Mouse (Mus musculus): ENCODE data around the gene Rnf212b. TPM values are rescaled to one million over a fixed set of nuclear protein-coding genes. Genes with fewer than 3 reads are reported as not detected.

Gene Rnf212b
- total and polyA plus RNA-seq, 3 experiments = 0.27 TPM; not detected in 2

DNA sequence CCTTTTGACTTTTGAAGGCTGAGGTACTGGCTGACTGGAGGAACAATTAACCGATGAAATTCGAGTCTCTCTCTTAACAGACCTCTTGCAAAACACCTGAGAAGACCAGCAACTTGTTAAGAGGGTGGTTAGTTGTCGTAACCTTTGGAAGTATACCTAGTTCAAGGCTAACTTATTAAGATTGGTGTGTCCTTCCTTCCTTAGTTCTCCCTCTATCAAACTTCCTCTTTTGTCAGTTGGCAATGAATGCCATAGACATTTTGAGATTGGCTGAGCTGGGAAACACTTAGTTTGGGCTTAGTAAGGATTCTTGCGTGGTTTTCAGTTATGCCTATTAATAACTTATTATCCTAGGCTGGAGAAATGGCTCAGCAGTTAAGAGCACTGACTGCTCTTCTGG lies 54.1 kb downstream of the Rnf212b start:
- no peak overlapping the region for H3K4me3 ChIP-seq (ENCODE audit: low read depth, low read length)
- DNase-seq (ENCODE audit: low spot score) = no peak
- TF ChIP-seq GATA1 (IDR thresholded peaks at IDR 0.05; ENCODE audit: borderline replicate concordance, low read length) (no peak), CTCF (IDR thresholded peaks at IDR 0.05; ENCODE audit: low read depth, low read length) (no peak)
- no peak for ATAC-seq (ENCODE audit: extremely low read depth, insufficient number of reproducible peaks, low FRiP score, poor library complexity, severe bottlenecking)
- no peaks in the 10 kb centered on the region for H3K9me3 ChIP-seq (replicated peaks)
- H3K36me3 ChIP-seq (replicated peaks) = peaks cover 2% of the 10 kb centered on the region
- no peaks in the 10 kb centered on the region for H3K27me3 ChIP-seq (ENCODE audit: insufficient read depth, low read length)
- H3K4me1 ChIP-seq (ENCODE audit: insufficient read depth, low read depth, low read length) = peaks cover 25% of the 10 kb centered on the region

DNA sequence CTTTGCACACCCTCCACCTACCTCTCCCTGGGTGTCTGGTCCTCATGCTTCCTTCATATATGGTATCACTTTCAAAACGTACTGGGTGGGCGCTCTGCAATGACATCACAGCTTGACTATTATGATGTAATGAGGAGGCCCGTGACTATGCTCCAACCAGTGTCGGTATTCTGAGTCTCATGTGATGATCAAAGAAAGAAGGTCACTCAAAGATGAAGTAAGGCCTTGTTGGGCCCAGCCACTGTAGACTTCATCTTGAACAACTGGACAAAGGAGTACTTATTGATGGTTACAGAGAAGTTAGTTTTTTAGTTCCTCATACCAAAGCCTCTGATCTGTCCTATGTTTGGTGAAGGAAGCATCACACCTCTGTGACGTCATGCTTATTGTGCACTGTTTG lies 56.9 kb downstream of the Rnf212b start, which contains the start of gene Homez:
Homez (minus strand) TSS at position 101 of the 400 bp plus-strand sequence.
- ATAC-seq (ENCODE audit: extremely low read depth, insufficient number of reproducible peaks, low FRiP score, poor library complexity, severe bottlenecking) (no peak), DNase-seq (ENCODE audit: low spot score) (no peak)
- Histone ChIP-seq H3K4me1 (ENCODE audit: insufficient read depth, low read depth, low read length) (peaks cover 15% of the 10 kb centered on the region), H3K4me3 (ENCODE audit: low read depth, low read length) (no peak within 1 kb of the TSS), H3K9me3 (replicated peaks) (no peaks in the 10 kb centered on the region), H3K27me3 (ENCODE audit: insufficient read depth, low read length) (no peaks in the 10 kb centered on the region), H3K36me3 (replicated peaks) (peaks cover 4% of the 10 kb centered on the region)
- TF ChIP-seq CTCF (IDR thresholded peaks at IDR 0.05; ENCODE audit: low read depth, low read length) (no peak), GATA2 (IDR thresholded peaks at IDR 0.05; ENCODE audit: borderline replicate concordance, low read depth, low read length) (no peak), POLR2AphosphoS5 (IDR thresholded peaks at IDR 0.05; ENCODE audit: insufficient replicate concordance, low read depth, low read length) (no peak), GATA1 (IDR thresholded peaks at IDR 0.05; ENCODE audit: borderline replicate concordance, low read length) (no peak), TAL1 (conservative IDR thresholded peaks at IDR 0.05; ENCODE audit: low read depth, low read length) (no peak)

DNA sequence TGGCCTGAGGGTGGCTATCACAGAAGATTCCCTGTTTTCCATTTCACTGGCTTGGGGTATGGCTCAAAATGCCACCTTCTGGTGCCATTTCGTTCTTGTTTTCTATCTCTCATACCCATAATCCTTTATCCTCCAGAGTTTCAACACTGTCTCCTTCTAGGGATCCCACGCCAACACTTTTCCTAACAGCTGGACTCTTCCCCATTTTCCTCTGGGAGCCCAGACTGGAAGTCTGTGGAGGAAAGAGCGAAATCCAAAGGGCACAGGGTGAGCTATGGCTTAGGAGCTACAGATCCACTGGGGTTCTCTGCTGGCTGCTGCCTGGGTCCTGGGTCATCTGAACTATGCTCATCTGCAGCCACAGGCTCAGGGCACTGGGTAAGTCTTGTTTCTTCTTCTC lies 60.2 kb downstream of the Rnf212b start:
- Histone ChIP-seq H3K36me3 (replicated peaks) (peaks cover 4% of the 10 kb centered on the region), H3K9me3 (replicated peaks) (no peaks in the 10 kb centered on the region), H3K27me3 (ENCODE audit: insufficient read depth, low read length) (no peaks in the 10 kb centered on the region), H3K4me1 (ENCODE audit: insufficient read depth, low read depth, low read length) (peaks cover 27% of the 10 kb centered on the region), H3K4me3 (ENCODE audit: low read depth, low read length) (no peak overlapping the region)
- no peak for DNase-seq (ENCODE audit: low spot score)
- TF ChIP-seq GATA2 (IDR thresholded peaks at IDR 0.05; ENCODE audit: borderline replicate concordance, low read depth, low read length) (no peak), CTCF (IDR thresholded peaks at IDR 0.05; ENCODE audit: low read depth, low read length) (no peak), TAL1 (conservative IDR thresholded peaks at IDR 0.05; ENCODE audit: low read depth, low read length) (no peak), POLR2AphosphoS5 (IDR thresholded peaks at IDR 0.05; ENCODE audit: insufficient replicate concordance, low read depth, low read length) (no peak), GATA1 (IDR thresholded peaks at IDR 0.05; ENCODE audit: borderline replicate concordance, low read length) (no peak)
- no peak for ATAC-seq (ENCODE audit: extremely low read depth, insufficient number of reproducible peaks, low FRiP score, poor library complexity, severe bottlenecking)

DNA sequence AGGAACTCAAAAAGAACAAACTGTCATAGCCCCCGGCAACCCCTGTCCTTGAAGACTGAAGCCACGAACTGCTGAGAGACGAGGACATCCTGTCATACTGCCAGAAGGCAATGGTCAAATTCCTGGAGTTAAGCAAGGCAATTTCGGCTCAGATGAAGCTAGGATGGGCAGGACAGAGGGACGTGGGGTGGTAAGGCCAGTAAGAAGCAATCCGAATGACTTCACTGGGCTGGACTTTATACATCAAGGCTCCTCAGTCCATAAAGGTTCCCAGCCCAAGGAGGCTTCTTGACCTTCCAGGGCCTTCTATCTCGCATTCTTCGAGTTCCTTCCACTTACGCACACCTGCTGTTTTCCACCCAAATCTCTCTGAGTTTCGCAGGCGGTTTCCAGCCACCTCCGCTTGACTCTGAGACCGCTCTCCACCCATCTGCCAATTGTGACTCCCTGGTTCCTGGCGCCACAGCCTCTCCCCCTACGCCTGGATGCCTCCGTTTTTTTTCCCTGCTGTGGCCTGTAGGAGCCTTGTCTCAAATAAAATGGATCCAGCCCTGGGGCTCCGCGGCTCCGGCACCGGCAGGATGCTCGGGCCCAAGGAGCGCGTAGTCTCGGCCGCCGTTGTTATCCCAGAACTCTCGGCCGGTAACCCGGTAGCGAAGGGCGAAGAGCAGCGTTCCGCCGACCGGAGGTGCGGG lies 62.0 kb downstream of the Rnf212b start:
- Histone ChIP-seq H3K27me3 (ENCODE audit: insufficient read depth, low read length) (no peaks in the 10 kb centered on the region), H3K4me1 (ENCODE audit: insufficient read depth, low read depth, low read length) (peaks cover 27% of the 10 kb centered on the region), H3K9me3 (replicated peaks) (no peaks in the 10 kb centered on the region), H3K36me3 (replicated peaks) (peaks cover 4% of the 10 kb centered on the region), H3K4me3 (ENCODE audit: low read depth, low read length) (peak overlapping the region; percentile 91)
- DNase-seq (ENCODE audit: low spot score) = peak; percentile 28
- TF ChIP-seq CTCF (IDR thresholded peaks at IDR 0.05; ENCODE audit: low read depth, low read length) = no peak
- no peak for TF ChIP-seq GATA1 (IDR thresholded peaks at IDR 0.05; ENCODE audit: borderline replicate concordance, low read length)
- TF ChIP-seq POLR2AphosphoS5 (IDR thresholded peaks at IDR 0.05; ENCODE audit: insufficient replicate concordance, low read depth, low read length) = no peak
- TF ChIP-seq GATA2 (IDR thresholded peaks at IDR 0.05; ENCODE audit: borderline replicate concordance, low read depth, low read length) = no peak
- no peak for TF ChIP-seq TAL1 (conservative IDR thresholded peaks at IDR 0.05; ENCODE audit: low read depth, low read length)
- no peak for ATAC-seq (ENCODE audit: extremely low read depth, insufficient number of reproducible peaks, low FRiP score, poor library complexity, severe bottlenecking)

DNA sequence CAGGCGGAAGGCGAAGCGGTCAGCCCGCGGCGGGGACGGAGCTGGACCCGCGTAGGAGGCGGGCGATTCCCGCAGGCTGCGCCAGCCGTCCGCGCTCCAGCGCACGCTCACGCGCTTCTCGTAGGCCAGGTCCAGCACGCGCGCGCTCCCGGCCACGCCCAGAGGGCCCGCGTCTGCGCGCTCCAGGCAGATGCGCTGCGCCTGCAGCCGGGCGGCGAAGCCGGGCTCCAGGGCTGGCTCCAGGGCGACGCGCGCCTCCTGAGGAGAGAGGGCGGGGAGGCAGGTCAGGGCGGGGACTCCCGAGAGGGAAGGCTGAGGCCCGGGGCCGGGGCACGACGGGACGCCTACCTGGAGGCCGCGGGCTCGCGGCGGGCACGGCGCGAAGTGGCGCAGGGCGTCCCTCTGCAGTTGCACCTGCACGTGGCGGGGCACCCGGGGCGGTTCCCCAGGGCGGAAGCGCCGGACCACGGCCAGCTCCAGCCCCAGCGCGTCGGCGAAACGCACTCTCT lies 62.7 kb downstream of the Rnf212b start:
- H3K9me3 ChIP-seq (replicated peaks) = no peaks in the 10 kb centered on the region
- peaks cover 31% of the 10 kb centered on the region for H3K4me1 ChIP-seq (ENCODE audit: insufficient read depth, low read depth, low read length)
- ATAC-seq (ENCODE audit: extremely low read depth, insufficient number of reproducible peaks, low FRiP score, poor library complexity, severe bottlenecking) (peak; percentile 76), DNase-seq (ENCODE audit: low spot score) (peak; percentile 97)
- no peaks in the 10 kb centered on the region for H3K27me3 ChIP-seq (ENCODE audit: insufficient read depth, low read length)
- peak overlapping the region; percentile 91 for H3K4me3 ChIP-seq (ENCODE audit: low read depth, low read length)
- no peak for TF ChIP-seq CTCF (IDR thresholded peaks at IDR 0.05; ENCODE audit: low read depth, low read length)
- no peak for TF ChIP-seq GATA2 (IDR thresholded peaks at IDR 0.05; ENCODE audit: borderline replicate concordance, low read depth, low read length)
- no peak for TF ChIP-seq GATA1 (IDR thresholded peaks at IDR 0.05; ENCODE audit: borderline replicate concordance, low read length)
- no peak for TF ChIP-seq POLR2AphosphoS5 (IDR thresholded peaks at IDR 0.05; ENCODE audit: insufficient replicate concordance, low read depth, low read length)
- TF ChIP-seq TAL1 (conservative IDR thresholded peaks at IDR 0.05; ENCODE audit: low read depth, low read length) = no peak
- H3K36me3 ChIP-seq (replicated peaks) = peaks cover 4% of the 10 kb centered on the region

DNA sequence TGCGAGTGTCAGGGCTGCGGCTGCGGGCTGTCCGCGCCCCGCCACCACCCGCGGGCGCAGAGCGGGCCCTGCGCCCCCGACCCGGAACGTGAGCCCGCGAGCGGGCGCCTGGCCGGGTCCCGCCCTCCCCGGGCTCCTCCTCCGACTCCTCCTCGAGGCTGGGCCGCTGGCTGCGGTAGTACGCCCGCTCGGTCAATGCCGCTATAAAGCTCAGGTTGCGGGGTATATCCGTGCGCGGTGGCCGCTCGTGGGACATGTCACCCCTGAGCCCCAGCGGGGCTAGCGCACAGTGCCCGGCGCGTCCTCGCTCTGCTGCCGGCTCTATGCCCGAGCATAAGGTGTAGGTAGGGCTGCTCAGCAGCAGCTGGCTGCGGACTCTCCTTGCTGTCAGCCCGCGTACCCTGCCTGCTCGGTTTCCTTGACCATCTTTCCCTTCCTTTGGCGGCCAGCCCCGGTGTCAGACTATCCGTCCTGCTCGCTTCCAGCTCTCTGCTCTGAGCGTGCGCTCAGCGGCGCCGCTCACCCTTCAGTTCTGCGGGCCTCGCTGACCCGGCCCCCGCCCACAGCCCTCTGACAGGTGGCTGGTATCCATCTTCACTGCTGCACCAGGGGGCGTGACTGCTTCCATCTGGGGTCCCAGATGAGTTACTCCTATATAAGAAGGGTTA lies 63.2 kb downstream of the Rnf212b start, which contains the start of gene Ppp1r3e:
Ppp1r3e (minus strand) TSS at position 503 of the 668 bp plus-strand sequence.
- peak within 1 kb of the TSS; percentile 91 for H3K4me3 ChIP-seq (ENCODE audit: low read depth, low read length)
- no peaks in the 10 kb centered on the region for H3K27me3 ChIP-seq (ENCODE audit: insufficient read depth, low read length)
- ATAC-seq (ENCODE audit: extremely low read depth, insufficient number of reproducible peaks, low FRiP score, poor library complexity, severe bottlenecking) (no peak), DNase-seq (ENCODE audit: low spot score) (peak; percentile 53)
- no peaks in the 10 kb centered on the region for H3K9me3 ChIP-seq (replicated peaks)
- H3K36me3 ChIP-seq (replicated peaks) = peaks cover 4% of the 10 kb centered on the region
- H3K4me1 ChIP-seq (ENCODE audit: insufficient read depth, low read depth, low read length) = peaks cover 34% of the 10 kb centered on the region
- no peak for TF ChIP-seq GATA2 (IDR thresholded peaks at IDR 0.05; ENCODE audit: borderline replicate concordance, low read depth, low read length)
